Mouse (Mus musculus): ENCODE measurements around the gene C9.

The C9 gene

GRCm38 (mm10) chr15:6469384-6469783, 24.3 kb downstream of the C9 start:
- DNase-seq (ENCODE audit: low read depth, low spot score), result no peak

- DNase-seq (ENCODE audit: low read depth, low spot score), result no peak
These were observed 38.4 kb downstream of the C9 start for GRCm38 (mm10) chr15:6483561-6483960.

- no peak for DNase-seq (ENCODE audit: low read depth, low spot score)
These were observed 47.3 kb downstream of the C9 start for GRCm38 (mm10) chr15:6492386-6492785.

GRCm38 (mm10) chr15:6498396-6499070, 53.4 kb downstream of the C9 start:
- no peak for DNase-seq (ENCODE audit: low read depth, low spot score)

- DNase-seq (ENCODE audit: low read depth, low spot score), result no peak
These were observed 55.7 kb downstream of the C9 start for GRCm38 (mm10) chr15:6500787-6501186.

- DNase-seq (ENCODE audit: low read depth, low spot score), result no peak
These were observed 72.4 kb downstream of the C9 start for GRCm38 (mm10) chr15:6517525-6517924.

- DNase-seq (ENCODE audit: low read depth, low spot score), result no peak
These were observed 74.5 kb downstream of the C9 start for GRCm38 (mm10) chr15:6519417-6520255.

GRCm38 (mm10) chr15:6520505-6521155, 75.5 kb downstream of the C9 start:
- DNase-seq (ENCODE audit: low read depth, low spot score), result no peak

- no peak for DNase-seq (ENCODE audit: low read depth, low spot score)
These were observed 77.6 kb downstream of the C9 start, which contains the start of gene Fyb for GRCm38 (mm10) chr15:6522653-6523167. Gene Fyb (plus strand): TSS chr15:6522853.

GRCm38 (mm10) chr15:6524801-6525200, 79.7 kb downstream of the C9 start:
- no peak for DNase-seq (ENCODE audit: low read depth, low spot score)

- no peak for DNase-seq (ENCODE audit: low read depth, low spot score)
These were observed 80.3 kb downstream of the C9 start for GRCm38 (mm10) chr15:6525386-6525785.

GRCm38 (mm10) chr15:6533858-6534343, 88.8 kb downstream of the C9 start:
- DNase-seq (ENCODE audit: low read depth, low spot score), result no peak

- no peak for DNase-seq (ENCODE audit: low read depth, low spot score)
These were observed 89.5 kb downstream of the C9 start for GRCm38 (mm10) chr15:6534592-6534991.

GRCm38 (mm10) chr15:6539639-6540338, 94.7 kb downstream of the C9 start:
- no peak for DNase-seq (ENCODE audit: low read depth, low spot score)

Data from forelimb bud, embryonic 11.5 days (tissue).